Mouse (Mus musculus): ENCODE measurements at regions not wholly inside any gene's neighbourhood (a gene's known extent, or its start where the extent isn't known, plus 50 kb on each side); places are given as distances from the start of the nearest gene placed in this dataset.

GRCm38 (mm10) chr12:25269878-25270277 is 172.9 kb upstream of the Id2 start:
- TF ChIP-seq POLR2A (IDR thresholded peaks at IDR 0.05; ENCODE audit: insufficient read depth, low read length) = no peak
- no peak for TF ChIP-seq CTCF (IDR thresholded peaks at IDR 0.05; ENCODE audit: low read depth, low read length)
